Mouse (Mus musculus): ENCODE data around the gene Ralgapa2.

GRCm38 (mm10) chr2:146250236-146250904 lies 261.8 kb downstream of the Ralgapa2 start:
- no peak for TF ChIP-seq CTCF (IDR thresholded peaks at IDR 0.05; ENCODE audit: borderline replicate concordance, insufficient read depth, low read length)
- TF ChIP-seq POLR2A (IDR thresholded peaks at IDR 0.05; ENCODE audit: low read depth, low read length) = no peak
